Mouse (Mus musculus) bone marrow, adult 2 months (tissue): ENCODE data around the gene Nsmf.

Source experiments
- CTCF ChIP-seq: fragments of 200-500 bp; IDR thresholded peaks from 2 replicates; pipeline ENCODE4 v1.5.1; 2011; ENCODE audit warnings: low read length, control low read depth; ENCODE audit not compliant: control insufficient read depth, insufficient read depth
- POLR2A ChIP-seq: fragments of 200-500 bp; IDR thresholded peaks from 2 replicates; pipeline ENCODE4 v1.6.1; 2011; ENCODE audit warnings: low read depth, mild to moderate bottlenecking, control low read depth, low read length, borderline replicate concordance; ENCODE audit not compliant: control insufficient read depth

DNA sequence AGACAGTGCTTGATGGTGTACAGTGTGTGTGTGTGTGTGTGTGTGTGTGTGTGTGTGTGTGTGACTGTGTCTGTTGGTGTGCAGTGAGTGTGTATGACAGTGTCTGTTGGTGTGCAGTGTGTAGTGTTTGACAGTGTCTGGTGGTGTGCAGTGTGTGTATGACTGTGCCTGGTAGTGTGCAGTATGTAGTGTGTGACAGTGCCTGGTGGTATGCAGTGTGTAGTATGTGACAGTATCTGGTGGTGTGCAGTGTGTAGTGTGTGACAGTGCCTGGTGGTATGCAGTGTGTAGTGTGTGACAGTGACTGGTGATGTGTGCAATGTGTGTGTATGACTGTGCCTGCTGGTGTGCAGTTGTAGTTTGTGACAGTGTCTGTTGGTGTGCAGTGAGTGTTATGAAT lies 55.3 kb downstream of the Nsmf start:
- TF ChIP-seq CTCF, result no peak
- TF ChIP-seq POLR2A, result no peak
